16 mouse cellular contexts compared by ENCODE assay signal in genomic region chr3:145618299-145618698, GRCm38 (mm10). TPM values are rescaled to one million over a fixed set of nuclear protein-coding genes. Genes with fewer than 3 reads are reported as not detected.
DNase-seq lines count a peak whose midpoint lies in the region; TF ChIP-seq lines count a peak whose summit lies in the region.
"Had no signal": no experiment of that assay in that cellular context is flagged by ENCODE, and none has a peak within 500 bp of the region (broad histone marks: within the 10 kb centered on the region; RNA-seq: fewer than 3 reads in every experiment).

No protein-coding gene starts in this region.

- H3K4me2 ChIP-seq in CH12.LX (ENCODE audit: insufficient read depth, low read depth, poor library complexity, severe bottlenecking): peak overlapping the region; percentile 62

- peak; percentile 51 for TF ChIP-seq POLR2A in CH12.LX (IDR thresholded peaks at IDR 0.05; ENCODE audit: low read depth, low read length)

- TF ChIP-seq RAD21 in CH12.LX (IDR thresholded peaks at IDR 0.05; ENCODE audit: low read depth, low read length): no peak; the same call in 1 of the 2 replicates

- peak overlapping the region in 1 of 3 experiments; percentile 1 for H3K4me3 ChIP-seq in CH12.LX (replicated peaks in 1 of 3; ENCODE audit: low read depth in 2 of 3, low read length in 2 of 3, poor library complexity in 1 of 3)
- H3K4me3 ChIP-seq: erythroblast, embryonic 14.5 days; limb, embryonic 10.5 days; midbrain, embryonic 10.5 days had no signal

- TF ChIP-seq CTCF in CH12.LX (conservative IDR thresholded peaks at IDR 0.05 in 1 of 2, IDR thresholded peaks at IDR 0.05 in 1 of 2; ENCODE audit: low read depth in 2 of 2, low read length in 2 of 2): no peak

- H3K27me3 ChIP-seq in CH12.LX (replicated peaks): no peaks in the 10 kb centered on the region

- H3K9me3 ChIP-seq in CH12.LX (replicated peaks; ENCODE audit: low read length): peaks cover 3% of the 10 kb centered on the region
- H3K9me3 ChIP-seq: limb, embryonic 10.5 days; midbrain, embryonic 10.5 days had no signal

- peak; percentile 96 for TF ChIP-seq EP300 in CH12.LX (IDR thresholded peaks at IDR 0.05; ENCODE audit: low read length)

- H3K9ac ChIP-seq in CH12.LX (ENCODE audit: insufficient read depth, low read depth): 0 out of 2 replicates have a peak overlapping the region, but pooled peaks have one; percentile 6
- H3K9ac ChIP-seq: liver, embryonic 14.5 days had no signal

- dilution Hi-C loops in CH12.LX (cut with MboI; ENCODE audit: extremely low pct_ligation_motif_present, extremely low pct_unique_long_range_greater_than_20kb, low sequenced_read_pairs): no loop called here

- in situ Hi-C loops in CH12.LX (cut with MboI; ENCODE audit: low pct_ligation_motif_present, low pct_unique_long_range_greater_than_20kb, low sequenced_read_pairs): no loop called here

- 0 out of 2 replicates have a peak overlapping the region, but pooled peaks have one; percentile 1 for H3K27ac ChIP-seq in CH12.LX (ENCODE audit: insufficient read depth, low read depth)
- H3K27ac ChIP-seq: limb, embryonic 10.5 days; liver, embryonic 14.5 days; midbrain, embryonic 10.5 days had no signal

- peaks cover 17% of the 10 kb centered on the region in 2 experiments for H3K4me1 ChIP-seq in CH12.LX (ENCODE audit: control insufficient read depth in 1 of 2, insufficient read depth in 2 of 2)

- H3K79me2 ChIP-seq in CH12.LX (replicated peaks; ENCODE audit: control insufficient read depth, extremely low read depth, insufficient read depth, poor library complexity, severe bottlenecking): no peaks in the 10 kb centered on the region

- no peaks in the 10 kb centered on the region for H3K36me3 ChIP-seq in CH12.LX (replicated peaks in 1 of 2; ENCODE audit: control insufficient read depth in 1 of 2, insufficient read depth in 1 of 2, low read length in 1 of 2)
- H3K36me3 ChIP-seq: limb, embryonic 10.5 days; midbrain, embryonic 10.5 days had no signal

- peak; percentile 26 for DNase-seq in lung, postnatal 10 days
- DNase-seq in lung, postnatal 14 days: no peak
- DNase-seq in CH12.LX (ENCODE audit: extremely low read depth): peak; percentile 88
- peak; percentile 76 for DNase-seq in induced T-regulatory cell, adult 2 months (ENCODE audit: low read depth)
- DNase-seq in skeletal muscle tissue, adult 2 months (ENCODE audit: low read depth, low spot score): peak; percentile 49
- no peak for DNase-seq in adrenal gland, adult (ENCODE audit: inconsistent age in 2 of 2, low spot score in 1 of 2)
- no peak for DNase-seq in B cell, adult 2 months
- DNase-seq in urinary bladder, postnatal 25 days (ENCODE audit: low spot score): no peak
- DNase-seq: cerebellum, postnatal 10 days; kidney, postnatal 14 days; thymus, postnatal 25 days had no signal

TF ChIP-seq in CH12.LX, 34 proteins besides CTCF, POLR2A, EP300 and RAD21:
- TF ChIP-seq USF1 (IDR thresholded peaks at IDR 0.05; ENCODE audit: low read depth, low read length): no peak
- TF ChIP-seq ETS1 (conservative IDR thresholded peaks at IDR 0.05; ENCODE audit: low read depth, low read length): peak; percentile 100
- no peak for TF ChIP-seq ZMIZ1 (IDR thresholded peaks at IDR 0.05; ENCODE audit: low read depth, low read length)
- TF ChIP-seq UBTF (IDR thresholded peaks at IDR 0.05; ENCODE audit: low read depth, low read length): no peak
- TF ChIP-seq NRF1 (IDR thresholded peaks at IDR 0.05; ENCODE audit: low read depth, low read length): 0 out of 2 replicates have a peak, but pooled peaks have one; percentile 13
- TF ChIP-seq CHD2 (IDR thresholded peaks at IDR 0.05; ENCODE audit: low read length): peak; percentile 44; the same call in 1 of the 2 replicates
- TF ChIP-seq MEF2A (IDR thresholded peaks at IDR 0.05; ENCODE audit: borderline replicate concordance, low read depth, low read length): peak; percentile 88
- no peak; the same call in 1 of the 2 replicates for TF ChIP-seq SMC3 (IDR thresholded peaks at IDR 0.05; ENCODE audit: low read depth, low read length)
- TF ChIP-seq E2F4 (IDR thresholded peaks at IDR 0.05; ENCODE audit: insufficient replicate concordance, low read depth, low read length): no peak
- TF ChIP-seq IRF4 (IDR thresholded peaks at IDR 0.05; ENCODE audit: low read depth, low read length): peak; percentile 99
- peak; percentile 56; the same call in 1 of the 2 replicates for TF ChIP-seq KAT2A (IDR thresholded peaks at IDR 0.05; ENCODE audit: insufficient replicate concordance, low read length)
- TF ChIP-seq MXI1 (IDR thresholded peaks at IDR 0.05; ENCODE audit: low read depth, low read length): peak; percentile 77; the same call in 1 of the 2 replicates
- TF ChIP-seq POLR2AphosphoS2 (IDR thresholded peaks at IDR 0.05; ENCODE audit: low read depth, low read length): no peak
- TF ChIP-seq JUND (conservative IDR thresholded peaks at IDR 0.05; ENCODE audit: low read depth, low read length): peak; percentile 94
- peak; percentile 72; the same call in 1 of the 2 replicates for TF ChIP-seq MAZ (IDR thresholded peaks at IDR 0.05; ENCODE audit: low read depth, low read length)
- 0 out of 2 replicates have a peak, but pooled peaks have one; percentile 18 for TF ChIP-seq TBP (conservative IDR thresholded peaks at IDR 0.05; ENCODE audit: low read depth, low read length)
- TF ChIP-seq PAX5 (IDR thresholded peaks at IDR 0.05; ENCODE audit: low read length): no peak
- TF ChIP-seq RCOR1 (conservative IDR thresholded peaks at IDR 0.05; ENCODE audit: low read depth, low read length): peak; percentile 87
- no peak for TF ChIP-seq ZKSCAN1 (IDR thresholded peaks at IDR 0.05; ENCODE audit: borderline replicate concordance, low read depth, low read length)
- TF ChIP-seq ELF1 (IDR thresholded peaks at IDR 0.05; ENCODE audit: low read depth, low read length): peak; percentile 65
- peak; percentile 87 for TF ChIP-seq MAFK (IDR thresholded peaks at IDR 0.05; ENCODE audit: insufficient replicate concordance, low read length)
- TF ChIP-seq ZNF384 (IDR thresholded peaks at IDR 0.05; ENCODE audit: low read depth, low read length): no peak
- peak; percentile 98 for TF ChIP-seq JUN (IDR thresholded peaks at IDR 0.05; ENCODE audit: insufficient read depth, low read depth, low read length)
- peak; percentile 85; the same call in 1 of the 2 replicates for TF ChIP-seq MAX (IDR thresholded peaks at IDR 0.05; ENCODE audit: low read length)
- peak; percentile 94 for TF ChIP-seq TCF12 (IDR thresholded peaks at IDR 0.05; ENCODE audit: low read depth, low read length)
- 0 out of 2 replicates have a peak, but pooled peaks have one; percentile 52 for TF ChIP-seq SIN3A (IDR thresholded peaks at IDR 0.05; ENCODE audit: low read length)
- peak; percentile 84 for TF ChIP-seq GABPA (IDR thresholded peaks at IDR 0.05; ENCODE audit: insufficient replicate concordance, low read depth, low read length)
- TF ChIP-seq CHD1 (IDR thresholded peaks at IDR 0.05; ENCODE audit: low read depth, low read length): no peak
- peak; percentile 94 for TF ChIP-seq BHLHE40 (IDR thresholded peaks at IDR 0.05; ENCODE audit: low read depth, low read length)
- no peak for TF ChIP-seq NELFE (IDR thresholded peaks at IDR 0.05; ENCODE audit: low read depth, low read length)
- TF ChIP-seq ZC3H11A (IDR thresholded peaks at IDR 0.05; ENCODE audit: low read depth, low read length): no peak
- TF ChIP-seq HCFC1 (IDR thresholded peaks at IDR 0.05; ENCODE audit: low read depth, low read length): peak; percentile 84
- TF ChIP-seq MYC (IDR thresholded peaks at IDR 0.05; ENCODE audit: low read depth, low read length): peak; percentile 79
- no peak for TF ChIP-seq USF2 (conservative IDR thresholded peaks at IDR 0.05; ENCODE audit: low read depth, low read length)

RNA-seq across cellular contexts. Expression of gene Ccn1, which starts 31.5 kb away (rescaled TPM):
- total RNA-seq in CH12.LX (2012; rRNA removed) (not detected in 2 replicates), CH12.LX (2014; rRNA removed) (not detected in 2 replicates)
- polyA plus RNA-seq in CH12.LX (2012; ENCODE audit: insufficient read length, low read depth): not detected in 2 replicates
- total RNA-seq: MEL had no signal

RNA-seq across cellular contexts. Expression of gene Znhit6, which starts 42.3 kb away (rescaled TPM):
- total RNA-seq in CH12.LX (2012; rRNA removed) (54.4 and 73.3 TPM in 2 replicates), CH12.LX (2014; rRNA removed) (58.6 and 67.1 TPM in 2 replicates)
- 188 and 208 TPM in 2 replicates for polyA plus RNA-seq in CH12.LX (2012; ENCODE audit: insufficient read length, low read depth)

Comparison
In these comparisons a context has a peak if more than half of its experiments do, and no peak if none do; other contexts are left out.
1. DNase-seq: peak in lung, postnatal 10 days (single experiment), CH12.LX (single experiment), induced T-regulatory cell, adult 2 months (single experiment) and skeletal muscle tissue, adult 2 months (single experiment); none in lung, postnatal 14 days (single experiment), adrenal gland, adult (0 of 2), B cell, adult 2 months (0 of 2) and urinary bladder, postnatal 25 days (single experiment).